Mouse (Mus musculus) midbrain, embryonic 14.5 days (tissue): ENCODE results near the gene Pdzd11. TPM values are rescaled to one million over a fixed set of nuclear protein-coding genes. Genes with fewer than 3 reads are reported as not detected.
A peak's percentile ranks its signal among the peaks of the same experiment; 100 is the strongest.

ENCODE experiments used
- ATAC-seq: fragments of 200-750 bp; cut with Nextera tagmentation; 2 replicates; pipeline ENCODE4 v1.8.0; 2017; ENCODE audit warnings: moderate number of reproducible peaks, moderate library complexity; ENCODE audit not compliant: low FRiP score, low TSS enrichment
- DNase-seq: peaks from one replicate; pipeline ENCODE4 v3.0.0-alpha.2; 2015
- H3K27ac ChIP-seq: fragments of 300-500 bp; sonication (generic); replicated peaks from 2 replicates; pipeline ENCODE4 v1.5.1; 2014; ENCODE audit warnings: mild to moderate bottlenecking, low read depth, low read length, moderate library complexity
- H3K27me3 ChIP-seq: fragments of 300-500 bp; sonication (generic); 2 replicates; pipeline ENCODE4 v1.6.1; 2014; ENCODE audit warnings: low read length, control low read depth, mixed read lengths; ENCODE audit not compliant: control insufficient read depth, insufficient read depth
- H3K36me3 ChIP-seq: fragments of 300-500 bp; sonication (generic); 2 replicates; pipeline ENCODE4 v1.6.1; 2014; ENCODE audit warnings: low read length, control low read depth; ENCODE audit not compliant: control insufficient read depth, insufficient read depth
- H3K4me1 ChIP-seq: fragments of 300-500 bp; sonication (generic); 2 replicates; pipeline ENCODE4 v1.6.1; 2014; ENCODE audit warnings: mild to moderate bottlenecking, antibody characterized with exemption, low read length, control low read depth; ENCODE audit not compliant: control insufficient read depth, insufficient read depth
- H3K4me2 ChIP-seq: fragments of 300-500 bp; sonication (generic); 2 replicates; pipeline ENCODE4 v1.6.1; 2014; ENCODE audit warnings: mild to moderate bottlenecking, low read length, moderate library complexity
- H3K4me3 ChIP-seq: fragments of 300-500 bp; sonication (generic); replicated peaks from 2 replicates; pipeline ENCODE4 v1.5.1; 2014; ENCODE audit warnings: low read depth, low read length
- H3K9ac ChIP-seq: fragments of 300-500 bp; sonication (generic); replicated peaks from 2 replicates; pipeline ENCODE4 v1.6.1; 2014; ENCODE audit warnings: mild to moderate bottlenecking, low read length, moderate library complexity
- H3K9me3 ChIP-seq: fragments of 300-500 bp; sonication (generic); 2 replicates; pipeline ENCODE4 v1.6.1; 2016; ENCODE audit warnings: low read length, control low read depth, mixed read lengths; ENCODE audit not compliant: control insufficient read depth
- WGBS: fragments of 180-500 bp; shearing (Covaris S2); extraction: QIAGEN DNeasy Blood & Tissue Kit; methylation state at CpG from one replicate; pipeline ENCODE4 v1.1.7; 2014; 5-methylcytosine and 5-hydroxymethylcytosine counted together
- polyA plus RNA-seq: library from polyadenylated mRNA; unstranded; fragments of >200 nt; fragmentation: Nextera tagmentation; extraction: Ambion mirVana; gene quantifications from 2 replicates; pipeline ENCODE4 v1.2.1, GENCODE M21; 2014

Gene Pdzd11
- polyA plus RNA-seq, 1 experiment from 2014 or later = 111 TPM

DNA sequence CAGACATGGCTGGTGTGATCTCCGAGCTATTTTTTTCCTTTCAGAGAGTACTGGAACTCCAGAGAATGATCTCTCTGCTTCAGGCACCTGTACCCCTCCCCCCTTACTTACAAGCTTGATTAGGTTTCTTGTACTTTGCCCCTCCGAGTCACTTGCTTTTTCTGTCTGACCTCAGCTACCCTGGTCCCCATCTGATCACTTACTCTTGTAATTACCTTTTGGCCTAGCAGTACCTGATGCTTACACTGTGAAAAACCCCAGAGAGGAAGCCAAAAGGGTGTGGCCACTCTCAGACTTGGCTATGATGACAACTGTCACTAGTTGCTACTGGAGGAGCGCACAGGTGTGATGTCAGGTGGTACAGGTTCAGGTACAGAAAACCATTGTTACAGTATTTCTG, 7.9 kb downstream of the Pdzd11 start:
- peaks cover 8% of the 10 kb centered on the region for H3K36me3 ChIP-seq
- no peaks in the 10 kb centered on the region for H3K9me3 ChIP-seq

DNA sequence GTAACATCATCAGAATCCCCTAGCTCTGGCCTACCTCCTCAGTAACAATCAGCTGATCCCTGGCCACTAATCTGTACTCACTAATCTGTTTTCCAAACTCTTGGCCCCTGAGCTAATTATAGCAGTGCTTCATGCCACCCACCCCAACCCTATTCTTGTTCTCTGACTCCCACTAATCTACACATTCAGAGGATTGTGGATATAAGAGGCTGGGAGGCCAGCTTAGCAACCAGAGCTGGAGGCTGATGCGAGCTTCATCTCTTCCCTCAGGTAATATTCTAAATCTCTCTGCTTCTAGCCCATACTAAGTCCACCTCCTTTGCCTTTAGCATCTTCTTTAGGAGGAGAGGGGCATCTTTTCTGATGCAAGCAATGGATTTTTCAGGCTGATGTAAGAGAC, 21.1 kb downstream of the Pdzd11 start, which contains the start of gene Arr3:
Gene Arr3, plus strand, starts transcription at position 184 of the 400 bp plus-strand sequence.
- no peaks in the 10 kb centered on the region for H3K4me1 ChIP-seq
- no peak within 1 kb of the TSS for H3K4me2 ChIP-seq
- H3K27me3 ChIP-seq = peaks cover 3% of the 10 kb centered on the region; the same call in 1 of the 2 replicates
- H3K4me3 ChIP-seq = no peak within 1 kb of the TSS
- H3K9ac ChIP-seq = no peak within 1 kb of the TSS
- no peaks in the 10 kb centered on the region for H3K36me3 ChIP-seq
- H3K9me3 ChIP-seq = no peaks in the 10 kb centered on the region
- H3K27ac ChIP-seq = no peak within 1 kb of the TSS
- WGBS = 57% methylated on average over 1 of the region's 1 CpGs
- ATAC-seq = no peak
- no peak for DNase-seq

More for the DNA sequence above, 7.9 kb downstream of the Pdzd11 start:
- H3K4me2 ChIP-seq = no peak overlapping the region
- DNase-seq (no peak), ATAC-seq (no peak)
- no peaks in the 10 kb centered on the region for H3K4me1 ChIP-seq
- H3K27ac ChIP-seq = no peak overlapping the region
- no peak overlapping the region for H3K4me3 ChIP-seq
- 77% methylated on average over 3 of the region's 3 CpGs for WGBS
- H3K9ac ChIP-seq = no peak overlapping the region
- no peaks in the 10 kb centered on the region for H3K27me3 ChIP-seq

DNA sequence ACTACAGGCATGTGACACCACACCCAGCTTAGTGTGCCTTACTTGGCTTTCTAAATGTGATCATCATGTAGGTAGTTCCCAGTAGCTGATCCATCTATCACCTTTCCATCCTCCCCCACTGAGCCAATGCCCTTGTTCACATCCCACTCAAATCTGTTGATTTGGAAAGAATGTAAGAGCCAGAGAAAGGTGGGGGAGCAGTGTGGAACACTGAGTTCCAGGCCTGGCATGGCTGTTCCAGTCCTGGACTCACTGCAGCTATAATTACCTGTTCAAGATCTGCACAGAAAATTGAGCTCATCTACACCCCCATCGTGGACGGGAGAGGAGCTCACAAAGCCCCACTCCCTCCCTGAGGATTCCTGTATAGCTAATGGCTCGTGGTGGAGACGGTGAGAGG, 26.6 kb downstream of the Pdzd11 start:
- DNase-seq (no peak), ATAC-seq (no peak)
- Histone ChIP-seq H3K27me3 (no peaks in the 10 kb centered on the region), H3K36me3 (no peaks in the 10 kb centered on the region), H3K4me2 (no peak overlapping the region), H3K9ac (no peak overlapping the region), H3K4me3 (no peak overlapping the region), H3K4me1 (no peaks in the 10 kb centered on the region), H3K27ac (no peak overlapping the region), H3K9me3 (no peaks in the 10 kb centered on the region)
- WGBS = 78% methylated on average over 4 of the region's 4 CpGs

- H3K9ac ChIP-seq = no peak overlapping the region
- H3K36me3 ChIP-seq = no peaks in the 10 kb centered on the region
- H3K9me3 ChIP-seq = no peaks in the 10 kb centered on the region
- DNase-seq (peak; percentile 65), ATAC-seq (no peak)
- 25% methylated on average over 5 of the region's 5 CpGs for WGBS
- H3K4me2 ChIP-seq = no peak overlapping the region
- H3K27ac ChIP-seq = no peak overlapping the region
- H3K4me1 ChIP-seq = no peaks in the 10 kb centered on the region
- no peaks in the 10 kb centered on the region for H3K27me3 ChIP-seq
- no peak overlapping the region for H3K4me3 ChIP-seq
Measured at GRCm38 (mm10) chrX:100597439-100597838, 28.9 kb downstream of the Pdzd11 start.

- H3K9me3 ChIP-seq = no peaks in the 10 kb centered on the region
- ATAC-seq = no peak
- H3K27me3 ChIP-seq = no peaks in the 10 kb centered on the region
- H3K27ac ChIP-seq = no peak within 1 kb of the TSS
- no peak within 1 kb of the TSS for H3K4me2 ChIP-seq
- 62% methylated on average over 4 of the region's 4 CpGs for WGBS
- H3K9ac ChIP-seq = no peak within 1 kb of the TSS
- no peak for DNase-seq
- no peak within 1 kb of the TSS for H3K4me3 ChIP-seq
- H3K4me1 ChIP-seq = no peaks in the 10 kb centered on the region
- no peaks in the 10 kb centered on the region for H3K36me3 ChIP-seq
Measured at GRCm38 (mm10) chrX:100594791-100595190, 31.6 kb downstream of the Pdzd11 start, which contains the start of gene P2ry4. Gene P2ry4 (minus strand): TSS chrX:100594869.

Other genes starting within 250 kb of the Pdzd11 start
- gene Otud6a, start 197.6 kb downstream of the Pdzd11 start, polyA plus RNA-seq = not detected in 2 replicates
- gene Awat2, start 183.9 kb downstream of the Pdzd11 start, polyA plus RNA-seq = 0.35 TPM in 1 of 2 replicates, not detected in the other
- 29.0 and 29.3 TPM in 2 replicates for gene Igbp1, start 132.3 kb downstream of the Pdzd11 start, polyA plus RNA-seq
- gene Dgat2l6, start 101.7 kb downstream of the Pdzd11 start, polyA plus RNA-seq = not detected in 2 replicates
- gene Awat1, start 54.3 kb downstream of the Pdzd11 start, polyA plus RNA-seq = not detected in 2 replicates
- gene P2ry4, start 31.7 kb downstream of the Pdzd11 start, polyA plus RNA-seq = not detected in 2 replicates
- gene Arr3, start 21.1 kb downstream of the Pdzd11 start, polyA plus RNA-seq = not detected in 2 replicates
- 3.4 and 8.6 TPM in 2 replicates for gene Kif4, start 831 bp downstream of the Pdzd11 start, polyA plus RNA-seq
- gene Gdpd2, start 103.3 kb upstream of the Pdzd11 start, polyA plus RNA-seq = 31.0 and 31.1 TPM in 2 replicates
- gene Dlg3, start 141.2 kb upstream of the Pdzd11 start, polyA plus RNA-seq = 13.0 and 14.8 TPM in 2 replicates